Comparison of ENCODE assay signal across 23 mouse cellular contexts in the genomic region with DNA sequence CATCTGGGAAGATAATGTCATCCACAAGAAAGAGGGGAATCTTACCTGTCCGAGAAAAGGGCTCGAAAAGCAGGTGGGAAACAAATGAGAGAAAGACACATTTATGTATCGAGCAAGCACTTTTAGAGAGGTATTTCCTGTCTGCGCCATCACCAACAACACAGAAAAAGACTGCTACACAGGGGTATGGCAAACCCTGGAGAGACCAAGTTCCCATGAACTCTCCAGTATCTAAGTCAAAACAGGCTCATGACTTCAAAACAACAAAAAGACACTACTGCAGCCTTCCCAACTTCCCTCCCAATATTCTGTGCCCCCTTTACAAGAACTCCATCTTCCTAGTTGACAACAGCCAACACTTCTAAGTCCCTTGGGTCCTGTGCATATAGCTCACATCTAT.
"Had no signal": no experiment of that assay in that cellular context is flagged by ENCODE, and none has a peak within 500 bp of the region (broad histone marks: within the 10 kb centered on the region; RNA-seq: fewer than 3 reads in every experiment).

Gm7694 (minus strand) TSS at position 101 of the 400 bp plus-strand sequence.

- H3K4me2 ChIP-seq: limb, embryonic 13.5 days; liver, embryonic 12.5 days; liver, embryonic 15.5 days; lung, embryonic 15.5 days; midbrain, embryonic 13.5 days; neural tube, embryonic 13.5 days had no signal

- H3K27me3 ChIP-seq: limb, embryonic 13.5 days; liver, embryonic 12.5 days; liver, embryonic 15.5 days; lung, embryonic 15.5 days; midbrain, embryonic 13.5 days; neural tube, embryonic 13.5 days had no signal

- H3K9ac ChIP-seq: limb, embryonic 13.5 days; liver, embryonic 12.5 days; liver, embryonic 15.5 days; lung, embryonic 15.5 days; midbrain, embryonic 13.5 days; neural tube, embryonic 13.5 days had no signal

- H3K9me3 ChIP-seq: limb, embryonic 10.5 days; limb, embryonic 13.5 days; liver, embryonic 12.5 days; liver, embryonic 15.5 days; lung, embryonic 15.5 days; midbrain, embryonic 10.5 days; midbrain, embryonic 13.5 days; neural tube, embryonic 13.5 days had no signal

- DNase-seq: kidney, postnatal 10 days; kidney, postnatal 36 days; liver; lung, adult 18-20 months; lung, postnatal 10 days; lung, postnatal 36 days; retina, postnatal 1 day; right cerebral cortex, postnatal 25 days; thymus, adult 2 months; thymus, postnatal 14 days; thymus, postnatal 4 days had no signal

- H3K4me1 ChIP-seq: limb, embryonic 10.5 days; limb, embryonic 13.5 days; liver, embryonic 12.5 days; liver, embryonic 15.5 days; lung, embryonic 15.5 days; midbrain, embryonic 13.5 days; neural tube, embryonic 13.5 days had no signal

- H3K4me3 ChIP-seq: limb, embryonic 10.5 days; limb, embryonic 13.5 days; liver, embryonic 12.5 days; liver, embryonic 15.5 days; lung, embryonic 15.5 days; megakaryocyte, embryonic 14.5 days; midbrain, embryonic 10.5 days; midbrain, embryonic 13.5 days; myocyte; neural tube, embryonic 13.5 days had no signal

- H3K27ac ChIP-seq: limb, embryonic 10.5 days; limb, embryonic 13.5 days; liver, embryonic 12.5 days; liver, embryonic 15.5 days; lung, embryonic 15.5 days; midbrain, embryonic 10.5 days; midbrain, embryonic 13.5 days; neural tube, embryonic 13.5 days; stomach, postnatal 0 days had no signal

- H3K36me3 ChIP-seq: limb, embryonic 10.5 days; liver, embryonic 12.5 days; liver, embryonic 15.5 days; lung, embryonic 15.5 days; midbrain, embryonic 10.5 days; midbrain, embryonic 13.5 days; neural tube, embryonic 13.5 days had no signal

- ATAC-seq: liver, embryonic 12.5 days; midbrain, embryonic 13.5 days; midbrain, embryonic 16.5 days had no signal
